Mouse (Mus musculus) 3T3-L1 (cell line): ENCODE results near the gene Fstl4.

Experiments
- DNase-seq: peaks from one replicate; pipeline ENCODE4 v3.0.0-alpha.2; 2015; ENCODE audit warnings: low read depth, low spot score

Fstl4 gene

DNA sequence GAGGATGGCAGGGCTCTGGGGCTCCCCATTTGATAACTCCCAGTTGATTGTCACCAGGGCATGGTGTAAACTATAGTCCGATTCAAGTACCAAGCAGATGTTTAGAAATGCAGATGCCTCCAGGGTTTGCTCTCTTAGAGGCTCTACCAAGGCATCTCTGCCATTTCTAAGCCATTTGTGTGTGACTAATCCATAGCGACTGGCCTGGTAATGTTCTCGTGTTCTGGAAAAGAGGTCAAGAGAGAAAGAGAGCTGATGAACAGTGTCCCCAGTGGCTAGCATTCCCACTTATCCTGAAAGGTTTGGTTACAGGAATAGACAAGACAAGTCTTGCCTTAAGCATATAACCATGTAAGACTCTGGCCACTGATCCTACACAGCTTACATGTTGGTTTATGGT is 3.5 kb downstream of the Fstl4 start:
- DNase-seq: no peak

DNA sequence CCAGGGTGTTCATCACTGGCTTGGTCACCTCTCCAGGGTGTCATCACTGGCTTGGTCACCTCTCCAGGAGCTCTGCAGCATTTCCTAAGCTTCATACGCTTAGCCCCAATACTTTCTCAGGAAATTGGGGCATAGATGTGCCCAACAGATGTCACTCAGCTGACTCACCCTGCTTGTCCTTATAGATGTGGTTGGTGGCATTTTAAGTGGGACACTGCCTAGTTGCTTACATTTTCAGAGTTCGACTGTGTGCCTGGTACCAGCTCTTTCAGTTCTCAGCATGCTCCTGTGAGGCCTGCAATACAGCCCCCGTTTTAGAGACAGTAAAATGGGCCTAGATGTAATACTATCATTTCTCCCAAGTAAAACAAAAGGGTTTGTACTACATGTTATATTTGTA is 8.6 kb downstream of the Fstl4 start:
- DNase-seq: no peak

DNA sequence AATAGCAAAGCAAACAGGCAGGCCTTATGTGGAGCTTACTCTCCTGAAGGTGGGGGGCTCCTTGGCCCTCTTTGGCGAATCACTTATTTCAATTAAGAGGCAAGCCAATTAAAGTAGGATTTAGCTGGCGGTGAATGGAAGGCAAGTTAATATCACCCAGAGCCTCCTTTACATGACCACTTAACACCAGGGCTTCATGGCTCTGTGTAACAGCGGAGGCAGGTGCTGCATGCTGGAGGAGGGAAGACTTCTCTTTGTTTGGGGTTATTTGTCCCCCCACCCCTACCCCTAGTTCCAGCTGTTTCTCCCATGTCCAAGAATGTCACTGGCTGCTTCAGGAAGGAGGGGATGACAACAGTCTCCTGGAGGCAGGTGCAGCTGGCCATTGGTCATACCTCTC is 10.9 kb downstream of the Fstl4 start:
- no peak for DNase-seq

DNA sequence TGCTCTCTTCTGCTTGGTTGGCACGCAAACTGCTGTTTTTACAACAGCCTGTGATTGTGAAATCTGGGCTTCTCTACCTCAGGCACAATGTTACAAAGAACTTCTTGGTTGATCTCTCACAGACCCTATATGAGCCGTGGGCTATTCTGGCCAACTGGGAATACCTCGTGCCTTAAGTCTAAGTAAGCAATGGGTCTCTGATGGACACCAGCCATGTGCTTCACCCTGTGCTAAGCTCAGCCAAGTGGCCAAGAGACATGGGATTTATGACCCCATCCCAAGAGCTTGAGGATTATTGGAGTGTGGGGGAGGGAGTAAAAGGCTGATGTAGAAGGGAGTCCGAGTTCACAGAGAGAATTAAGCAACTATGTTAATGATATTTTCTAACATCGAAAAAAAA is 18.0 kb downstream of the Fstl4 start:
- no peak for DNase-seq

DNA sequence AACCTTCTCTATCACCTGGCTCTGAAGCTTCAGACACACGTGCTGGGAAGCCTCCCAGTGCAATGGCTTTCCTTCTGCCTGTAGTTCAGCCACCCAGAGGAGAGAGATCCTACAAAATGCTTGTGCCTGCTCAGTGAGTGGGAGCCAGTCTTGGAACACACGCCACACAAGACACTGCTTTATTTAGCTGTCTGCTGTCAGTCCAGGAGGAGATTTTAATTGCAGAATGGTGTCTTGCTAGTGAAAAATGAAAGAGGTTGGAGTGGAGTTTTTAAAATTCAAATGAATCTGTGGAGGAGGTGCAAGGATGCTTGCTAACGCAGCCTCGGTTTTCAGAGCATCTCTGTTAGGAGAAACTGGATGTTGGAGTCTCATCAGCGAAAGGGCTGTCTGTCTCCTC is 29.9 kb downstream of the Fstl4 start:
- DNase-seq: no peak

DNA sequence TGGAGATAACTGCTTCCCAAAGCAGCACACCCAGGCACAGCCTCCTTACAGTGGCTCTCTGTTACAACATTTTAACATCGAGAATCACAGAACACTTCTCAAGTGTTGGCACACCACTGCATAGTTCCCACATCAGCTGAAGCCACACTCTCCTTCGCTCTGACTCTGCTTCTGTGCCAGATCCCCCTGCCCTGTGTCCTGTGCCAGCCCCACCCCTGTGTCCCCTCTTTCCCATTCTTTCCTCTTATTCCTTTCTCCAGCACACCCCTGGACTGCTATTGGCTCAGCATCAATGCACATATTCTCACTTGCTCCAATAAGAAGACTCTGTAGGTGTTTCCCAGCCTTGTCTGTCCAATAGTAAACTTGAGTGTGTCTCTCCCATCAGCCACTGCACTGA is 45.1 kb downstream of the Fstl4 start:
- no peak for DNase-seq

DNA sequence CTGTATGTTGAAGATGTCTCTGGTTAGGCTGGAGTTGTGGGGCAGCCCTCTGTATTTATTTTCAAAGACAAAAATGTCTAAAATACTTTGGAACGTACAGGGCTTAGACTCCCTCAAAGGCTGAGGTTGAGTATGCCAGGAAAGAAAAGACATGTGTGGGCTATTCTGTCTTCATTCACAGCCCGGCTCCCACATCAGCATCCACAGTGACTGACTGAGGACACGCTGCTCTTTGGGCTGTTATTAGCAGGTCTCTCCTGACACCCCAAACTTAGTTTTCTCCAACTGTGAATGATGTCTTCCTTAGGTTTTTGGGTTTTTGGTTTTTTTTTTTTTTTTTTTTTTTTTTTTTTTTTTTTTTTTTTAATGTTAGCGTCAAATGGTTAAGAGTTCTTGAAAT is 51.6 kb downstream of the Fstl4 start:
- no peak for DNase-seq

DNA sequence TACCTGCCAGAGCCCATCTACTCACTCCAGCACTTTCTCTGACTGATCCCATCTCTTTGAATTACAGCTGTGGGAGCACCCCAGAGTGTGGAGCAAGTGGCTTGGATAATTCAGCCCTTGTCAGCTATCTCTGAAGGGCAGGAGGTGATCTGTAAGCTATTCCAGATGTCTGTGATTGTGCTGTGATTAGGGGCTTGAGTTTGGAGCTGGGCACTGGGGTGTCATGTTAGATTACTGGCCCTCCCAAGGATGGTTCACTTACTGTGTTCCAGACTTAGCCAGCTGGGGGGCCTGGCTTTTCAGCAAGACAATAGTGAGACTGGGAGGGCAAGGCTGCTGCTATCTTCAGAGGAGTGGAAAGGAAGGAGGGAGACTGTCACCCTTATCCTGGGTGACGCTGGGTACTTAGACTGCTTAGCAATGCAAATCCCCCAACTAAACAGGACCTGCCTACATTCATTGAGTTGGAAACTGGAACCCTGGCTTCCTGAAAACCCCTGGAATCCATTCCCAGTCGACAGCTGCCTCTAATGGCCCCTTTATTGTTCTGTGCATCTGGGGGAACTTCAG is 56.0 kb downstream of the Fstl4 start:
- DNase-seq: no peak

DNA sequence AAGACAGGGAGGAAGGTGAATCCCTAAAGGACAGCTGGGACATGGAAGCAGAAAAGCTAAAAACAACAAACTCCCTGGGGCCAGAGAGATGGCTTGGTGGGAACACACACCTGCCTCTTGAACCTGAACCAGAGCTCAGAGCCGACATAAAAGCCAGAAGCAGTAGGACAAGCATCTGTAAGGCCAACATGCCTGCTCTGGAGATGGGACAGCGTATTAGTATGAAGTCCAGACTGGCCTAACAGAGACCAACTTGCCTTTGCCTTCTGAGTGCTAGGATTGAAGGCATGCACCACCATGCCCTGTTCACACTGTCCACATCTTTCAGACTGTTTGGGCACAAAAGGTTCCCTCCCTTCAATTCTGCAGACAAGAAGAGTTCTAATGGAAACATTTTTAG is 62.2 kb downstream of the Fstl4 start:
- no peak for DNase-seq

DNA sequence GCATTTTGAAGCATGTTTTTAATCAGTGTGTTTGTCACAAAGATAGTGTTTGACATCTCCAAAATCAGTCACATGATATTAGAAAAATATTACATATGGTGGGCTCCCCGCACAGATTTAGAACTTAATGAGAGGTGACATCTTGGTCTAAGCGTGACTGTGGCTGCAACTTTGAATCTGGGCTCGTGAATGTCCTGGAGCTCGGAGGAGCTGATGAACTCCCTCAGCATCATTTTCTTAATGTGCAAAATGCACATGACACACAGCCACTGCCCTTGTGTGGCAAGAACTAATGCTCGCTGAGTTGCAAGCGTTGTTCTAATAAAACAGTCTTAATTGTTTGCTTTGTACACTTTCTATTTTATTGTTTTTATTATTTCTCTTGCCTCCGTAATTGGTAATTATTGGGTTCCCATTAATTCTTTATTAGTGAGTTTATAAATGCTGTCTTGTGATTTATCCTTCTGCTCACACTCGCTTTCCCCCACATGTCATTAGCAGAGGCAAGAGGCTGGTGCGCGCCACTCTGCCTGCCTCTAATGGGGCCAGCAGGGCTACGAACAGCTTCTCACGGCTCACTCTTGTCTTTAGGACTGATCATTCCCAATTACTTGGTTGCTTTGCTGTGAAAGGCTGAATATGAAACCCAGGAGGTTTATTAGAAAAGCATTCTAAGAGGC is 67.3 kb downstream of the Fstl4 start:
- no peak for DNase-seq

DNA sequence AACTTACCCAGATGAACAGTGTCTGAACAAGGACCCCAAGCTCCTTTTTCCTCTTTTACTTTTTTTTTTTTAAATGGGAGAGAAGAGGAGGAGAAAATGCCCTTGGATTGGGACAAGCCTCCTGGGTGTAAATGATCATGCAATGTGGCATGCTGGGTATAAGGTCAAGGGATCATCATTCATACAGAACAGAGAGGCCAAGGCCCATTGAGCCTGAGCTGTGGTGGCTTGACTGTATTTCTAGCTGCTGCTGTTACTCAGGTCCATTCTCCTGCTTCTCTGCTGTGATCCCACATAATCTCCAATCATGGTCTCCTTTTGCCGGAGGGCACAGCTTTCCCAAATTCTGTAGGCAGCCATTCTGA is 67.9 kb downstream of the Fstl4 start:
- no peak for DNase-seq

DNA sequence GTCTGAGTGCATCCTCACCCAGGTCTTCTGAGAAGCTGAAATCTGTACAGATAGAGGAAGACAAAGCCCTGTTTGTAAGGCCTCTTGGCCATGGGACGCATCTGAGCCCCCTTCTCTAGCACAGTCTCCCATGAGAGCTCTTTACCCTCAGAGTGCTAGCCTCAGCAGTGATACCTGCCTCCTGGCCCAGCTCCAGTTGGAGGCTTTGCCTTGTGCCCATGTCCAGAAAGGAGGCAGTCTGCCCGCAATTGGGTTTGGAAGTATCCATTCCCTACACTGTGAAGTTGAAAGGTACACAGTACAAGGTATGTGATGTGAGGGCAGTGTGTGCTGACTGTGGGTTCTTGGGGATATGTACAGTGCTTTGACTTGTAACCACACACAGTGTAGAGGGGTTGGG is 84.3 kb downstream of the Fstl4 start:
- DNase-seq: no peak

DNA sequence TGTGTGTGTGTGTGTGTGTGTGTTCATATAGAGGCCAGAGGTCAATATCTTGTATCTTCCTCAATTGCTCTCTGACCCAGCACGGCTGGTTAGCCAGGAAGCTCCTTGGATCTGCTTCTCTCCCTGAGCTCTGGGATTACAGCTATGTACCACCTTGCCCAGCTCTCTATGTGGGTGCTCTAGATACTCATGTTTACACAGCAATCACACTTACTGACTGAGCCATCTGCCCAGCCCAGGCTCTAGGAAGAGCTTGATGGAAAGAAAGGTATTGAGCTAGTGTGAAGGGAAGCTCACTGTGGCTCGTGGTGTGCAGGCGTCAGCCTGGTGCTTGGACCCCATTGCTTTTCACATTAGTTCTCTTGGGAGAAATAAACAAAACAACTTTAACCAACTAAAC is 85.6 kb downstream of the Fstl4 start:
- DNase-seq: no peak

DNA sequence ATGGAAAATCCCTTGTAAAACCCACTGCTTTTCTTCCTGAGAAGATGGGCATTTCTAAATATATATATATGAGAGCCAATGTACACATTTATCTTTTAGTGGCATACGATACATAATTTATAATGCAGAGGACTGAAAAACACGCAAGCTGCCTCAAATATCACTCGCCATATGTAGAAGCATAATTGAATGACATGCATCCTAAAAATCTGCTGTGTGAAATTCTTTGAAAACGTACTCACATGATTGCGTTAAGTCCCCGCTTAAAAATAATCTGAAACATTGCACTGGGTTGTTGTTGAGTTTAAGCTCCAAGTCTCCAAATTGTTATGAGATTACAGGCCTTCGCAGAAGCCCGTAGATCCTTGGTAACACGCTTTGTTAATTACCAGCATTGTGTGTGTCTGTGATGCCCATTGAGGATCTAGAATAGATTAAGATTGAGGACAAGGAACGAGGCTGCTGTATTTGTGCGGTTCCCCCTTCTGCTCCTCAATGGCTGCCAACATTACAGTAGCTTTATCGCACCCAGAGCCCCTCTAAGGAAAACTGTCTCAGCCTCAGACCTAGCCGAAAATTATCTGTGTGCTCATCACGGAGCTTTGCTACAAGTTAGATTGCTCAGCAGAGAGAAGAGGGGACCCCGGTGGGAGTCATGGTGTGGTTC is 108.5 kb downstream of the Fstl4 start:
- no peak for DNase-seq

DNA sequence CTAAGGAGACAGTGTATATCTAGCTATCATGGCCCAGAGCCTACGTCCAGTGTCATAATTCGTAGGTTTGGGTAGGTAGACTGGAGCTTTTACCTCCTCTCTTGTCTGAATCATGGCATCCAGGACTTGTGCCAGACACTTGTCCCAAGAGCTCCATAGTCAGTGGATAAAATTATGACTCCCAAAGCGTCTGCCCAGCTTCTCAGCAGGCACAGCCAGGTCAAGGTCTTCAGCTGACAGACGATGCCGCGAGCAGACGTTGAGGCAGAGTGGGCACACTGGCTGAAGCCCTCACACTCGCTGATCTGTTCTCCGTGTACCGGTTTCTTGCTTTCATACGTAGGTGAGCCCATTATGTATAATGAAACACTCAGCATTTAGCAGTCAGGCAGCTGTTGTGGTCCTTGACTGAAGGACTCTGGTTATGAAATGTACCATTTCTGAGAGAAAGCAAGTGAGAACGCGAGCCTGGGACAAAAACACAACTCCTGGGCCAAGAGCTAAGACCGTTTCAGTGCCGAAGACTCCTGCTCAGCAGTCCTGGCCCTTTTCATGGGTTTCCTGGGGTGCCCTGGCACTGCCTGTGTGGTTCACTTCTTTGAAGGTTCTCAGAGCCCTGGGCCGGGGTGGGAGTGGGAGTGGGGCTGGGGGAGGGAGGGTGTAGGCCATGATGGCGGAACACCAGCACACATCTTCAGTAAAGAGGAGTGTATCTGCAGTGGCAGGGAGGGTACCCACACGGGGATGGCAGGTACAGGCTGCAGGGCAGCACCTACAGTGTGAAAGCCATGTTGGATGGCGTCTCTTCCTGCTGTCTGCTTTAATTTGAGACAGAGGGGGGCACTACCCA is 111.7 kb downstream of the Fstl4 start:
- no peak for DNase-seq

DNA sequence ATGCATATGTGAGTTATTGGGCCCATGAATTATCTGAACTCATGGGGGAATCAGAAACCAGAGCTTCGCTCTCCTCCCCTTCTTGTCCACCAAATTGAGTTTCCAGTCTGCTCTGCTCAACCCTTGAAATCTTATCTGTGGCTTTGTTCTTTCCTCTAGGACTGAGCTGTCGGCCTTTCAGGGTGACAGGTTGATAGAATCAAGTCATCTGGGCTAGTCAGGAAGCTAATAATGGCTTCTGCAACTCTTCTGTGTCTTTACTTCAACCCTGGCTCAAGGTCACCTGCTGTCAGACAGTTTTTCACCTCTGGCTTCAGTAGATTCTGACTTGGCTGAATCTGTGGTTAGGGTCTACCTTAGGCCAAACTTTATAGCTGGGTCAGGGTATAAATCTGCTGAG is 113.2 kb downstream of the Fstl4 start:
- DNase-seq: no peak

DNA sequence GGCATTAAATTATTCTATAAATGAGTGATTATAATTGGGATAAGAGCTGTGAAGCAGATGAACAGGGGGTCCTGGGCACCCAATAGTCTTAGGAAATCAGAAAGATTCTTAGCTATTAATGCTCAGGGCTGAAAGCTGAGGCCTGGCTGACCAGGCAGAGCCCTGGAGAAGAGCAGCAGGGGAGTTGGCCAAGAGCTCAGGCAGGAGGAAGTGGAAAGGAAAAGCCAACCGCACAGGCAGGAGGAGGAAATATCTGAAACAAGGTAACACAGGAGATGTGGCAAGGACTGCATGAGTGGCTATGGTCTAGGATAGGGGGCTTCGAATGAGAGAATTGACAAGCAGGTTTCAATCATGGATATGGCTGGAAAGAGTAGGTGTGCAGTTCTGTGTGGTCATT is 115.5 kb downstream of the Fstl4 start:
- no peak for DNase-seq

DNA sequence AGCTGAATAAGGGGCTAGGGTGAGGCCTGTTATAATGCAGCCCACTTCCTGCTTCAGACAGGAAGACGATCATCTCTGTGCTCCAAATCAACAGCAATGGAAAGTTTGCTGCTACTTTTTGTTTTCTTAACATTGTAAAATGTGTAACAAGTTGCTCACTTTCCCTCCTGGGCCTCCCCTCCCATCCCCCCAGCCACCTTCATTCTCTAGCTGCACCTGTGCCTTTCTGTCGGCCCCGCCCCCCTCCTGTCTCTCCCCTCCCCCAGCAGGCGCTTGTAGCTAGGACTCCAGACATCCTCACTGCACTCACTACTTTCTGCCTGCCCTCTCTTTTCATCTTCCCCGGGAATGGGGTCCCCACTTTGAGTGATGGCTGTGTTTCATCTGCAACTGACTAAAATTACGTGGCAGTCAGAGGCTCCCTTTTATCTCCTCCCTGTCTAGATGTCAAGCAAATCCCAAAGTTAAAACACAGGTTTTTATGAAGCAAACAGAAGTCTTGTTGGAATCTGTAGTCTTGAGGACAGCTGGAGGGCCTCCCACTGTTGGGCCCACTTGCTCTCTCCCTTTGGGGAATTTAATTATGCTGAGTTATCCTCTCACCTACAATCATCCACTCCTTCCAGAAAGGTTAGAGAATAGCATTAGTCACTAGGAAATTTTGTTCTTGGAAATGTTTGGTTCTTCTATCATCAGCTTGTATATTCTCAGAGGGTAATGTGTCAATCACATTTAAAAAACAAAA is 122.3 kb downstream of the Fstl4 start:
- DNase-seq: no peak

DNA sequence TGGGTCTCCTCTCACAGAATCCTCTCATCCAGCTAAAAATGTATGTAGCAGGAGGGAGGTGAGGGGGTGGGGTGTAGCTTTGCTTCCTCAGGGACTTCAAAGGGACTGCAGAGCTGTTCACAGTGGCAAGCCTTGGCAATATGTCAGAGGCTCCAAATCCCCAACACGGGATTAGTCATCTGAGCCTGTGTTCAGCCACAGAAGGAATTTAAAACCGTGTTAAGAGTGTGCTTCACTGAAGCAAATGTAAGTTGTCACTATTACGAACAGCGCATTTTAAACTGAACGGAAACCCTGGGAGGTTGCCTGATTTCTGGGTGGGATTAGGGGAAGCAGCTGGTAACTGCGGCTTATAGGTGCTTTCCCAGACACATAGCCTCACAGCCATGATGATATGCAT is 123.7 kb downstream of the Fstl4 start:
- peak; percentile 20 for DNase-seq

DNA sequence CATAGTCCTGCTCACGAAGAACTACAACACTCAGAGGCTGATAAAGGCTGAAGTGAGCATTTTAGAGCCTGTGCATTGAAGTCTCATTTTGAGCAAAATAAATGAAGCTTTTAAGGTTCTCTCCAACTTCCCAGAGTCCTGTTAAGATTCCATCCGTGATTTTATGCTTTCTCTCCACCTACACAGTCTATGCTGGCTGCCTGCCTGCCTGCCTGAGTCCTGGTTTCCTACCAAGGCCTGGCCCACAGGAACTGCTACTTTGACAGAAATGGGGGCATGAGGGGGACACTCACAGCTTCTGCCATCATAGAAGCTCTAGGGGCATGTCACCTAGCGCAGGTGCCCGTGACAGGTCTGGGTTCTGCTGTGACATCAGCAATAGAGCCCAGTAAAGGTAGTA is 125.1 kb downstream of the Fstl4 start:
- DNase-seq: no peak

DNA sequence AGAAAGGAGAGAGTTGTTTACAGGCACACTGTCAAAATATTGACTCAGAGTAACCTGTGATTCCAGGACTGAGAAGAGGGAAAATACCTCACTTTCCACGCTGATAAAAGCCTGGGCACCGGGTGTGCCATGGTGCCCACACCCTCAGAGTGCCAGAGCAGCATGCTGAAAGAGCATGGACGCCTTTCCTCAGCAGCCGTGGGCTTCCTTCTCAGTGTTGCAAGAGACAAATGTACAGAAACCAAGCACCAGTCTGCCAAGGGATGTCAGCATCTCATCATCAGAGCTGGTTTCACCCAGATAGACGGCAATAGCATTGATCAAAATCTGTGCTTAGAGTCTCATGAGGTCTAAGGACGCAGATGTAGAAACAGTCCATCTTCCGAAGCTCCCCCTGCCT is 125.7 kb downstream of the Fstl4 start:
- no peak for DNase-seq

DNA sequence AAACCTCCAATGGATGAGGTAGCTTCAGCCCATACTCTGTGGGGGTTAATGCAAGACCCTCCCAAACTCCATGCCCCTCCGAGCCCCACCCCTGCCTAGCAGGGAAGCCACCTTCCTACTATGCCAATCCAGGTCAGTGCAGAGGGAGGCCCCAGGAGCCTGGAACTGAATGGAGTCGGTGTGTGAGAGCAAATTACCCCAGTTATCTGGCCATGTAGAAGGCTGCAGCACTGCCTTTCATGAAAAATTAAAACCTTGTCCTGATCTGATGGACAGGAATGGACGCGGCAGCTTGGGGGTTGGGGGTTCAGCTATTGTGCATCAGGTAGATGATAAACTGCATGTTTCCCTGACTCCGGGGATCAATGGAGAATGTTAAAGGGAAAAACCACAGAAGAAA is 139.7 kb downstream of the Fstl4 start:
- DNase-seq: no peak
